Mouse (Mus musculus) myocyte (in vitro differentiated cells): ENCODE data around the gene Rce1. TPM values are rescaled to one million over a fixed set of nuclear protein-coding genes. Genes with fewer than 3 reads are reported as not detected.
"Not testable (repeated sequence)": the region's sequence is repeated elsewhere in the genome, so short reads cannot be mapped to it uniquely, and the experiment has no call there.

Experiments
- H3K27me3 ChIP-seq: one replicate; pipeline ENCODE4 v1.6.1; 2011; ENCODE audit not compliant: control insufficient read depth, insufficient read depth, insufficient read length
- H3K36me3 ChIP-seq: one replicate; pipeline ENCODE4 v1.6.1; 2011; ENCODE audit not compliant: control insufficient read depth, insufficient read depth
- H3K4me2 ChIP-seq: one replicate; pipeline ENCODE4 v1.6.1; 2011; ENCODE audit warnings: low read depth, control low read depth
- H3K4me3 ChIP-seq: one replicate; pipeline ENCODE4 v1.5.1; 2011; ENCODE audit warnings: mild to moderate bottlenecking, control low read depth, moderate library complexity
- H3K79me2 ChIP-seq: one replicate; pipeline ENCODE4 v1.6.1; 2011; ENCODE audit not compliant: control insufficient read depth, insufficient read depth
- H3ac ChIP-seq: one replicate; pipeline ENCODE4 v1.6.1; 2011; ENCODE audit not compliant: control insufficient read depth, insufficient read length
- CEBPB ChIP-seq: IDR thresholded peaks from 2 replicates; pipeline ENCODE4 v1.6.1; 2011; ENCODE audit warnings: mild to moderate bottlenecking, moderate library complexity; ENCODE audit not compliant: poor library complexity, insufficient read depth, severe bottlenecking
- E2F4 ChIP-seq: IDR thresholded peaks from one replicate; pipeline ENCODE4 v1.6.1; 2011; ENCODE audit warnings: mild to moderate bottlenecking, control low read depth, moderate library complexity; ENCODE audit not compliant: insufficient read depth
- MAX ChIP-seq: IDR thresholded peaks from one replicate; pipeline ENCODE4 v1.6.1; 2011; ENCODE audit warnings: low read depth, mild to moderate bottlenecking, control low read depth
- MYOD1 ChIP-seq, 3 experiments: IDR thresholded peaks; one replicate each; pipeline ENCODE4 v1.6.1; 2011; ENCODE audit warnings: control low read depth in 2 of 3, low read depth in 2 of 3, mild to moderate bottlenecking in 2 of 3, moderate library complexity in 1 of 3; ENCODE audit not compliant: insufficient read length in 2 of 3, control insufficient read depth in 1 of 3
- MYOG ChIP-seq, 3 experiments: IDR thresholded peaks; one replicate each; pipeline ENCODE4 v1.6.1; 2011; ENCODE audit warnings: control low read depth in 2 of 3, low read depth in 2 of 3, mild to moderate bottlenecking in 2 of 3; ENCODE audit not compliant: insufficient read length in 2 of 3, control insufficient read depth in 1 of 3, insufficient read depth in 1 of 3
- POLR2A ChIP-seq: IDR thresholded peaks from one replicate; pipeline ENCODE4 v1.6.1; 2011; ENCODE audit warnings: low read depth, mild to moderate bottlenecking, control low read depth, moderate library complexity; ENCODE audit not compliant: insufficient read length
- POLR2AphosphoS2 ChIP-seq: IDR thresholded peaks from one replicate; pipeline ENCODE4 v1.6.1; 2011; ENCODE audit warnings: low read depth, control low read depth; ENCODE audit not compliant: insufficient read length
- REST ChIP-seq: IDR thresholded peaks from one replicate; pipeline ENCODE4 v1.6.1; 2011; ENCODE audit warnings: mild to moderate bottlenecking, control low read depth, moderate library complexity; ENCODE audit not compliant: insufficient read depth, insufficient read length
- SRF ChIP-seq: IDR thresholded peaks from one replicate; pipeline ENCODE4 v1.6.1; 2011; ENCODE audit warnings: low read depth; ENCODE audit not compliant: control insufficient read depth, insufficient read length
- TCF12 ChIP-seq: IDR thresholded peaks from one replicate; pipeline ENCODE4 v1.6.1; 2011; ENCODE audit warnings: mild to moderate bottlenecking, control low read depth; ENCODE audit not compliant: poor library complexity, insufficient read depth, severe bottlenecking
- TCF3 ChIP-seq: IDR thresholded peaks from one replicate; pipeline ENCODE4 v1.6.1; 2011; ENCODE audit warnings: low read depth, control low read depth; ENCODE audit not compliant: insufficient read length
- USF1 ChIP-seq: IDR thresholded peaks from one replicate; pipeline ENCODE4 v1.6.1; 2011; ENCODE audit warnings: low read depth, mild to moderate bottlenecking, control low read depth, moderate library complexity
- polyA plus RNA-seq: library from polyadenylated mRNA; unstranded; fragments of >200 nt; fragmentation: generic; extraction: Trizol; gene quantifications from one replicate; pipeline ENCODE4 v1.2.1, GENCODE M21; 2012; ENCODE audit warnings: missing spikeins

Rce1 gene
- polyA plus RNA-seq, 1 experiment, result 43.8 TPM

- TF ChIP-seq SRF, result no peak
- no peak for TF ChIP-seq USF1
- no peak for TF ChIP-seq TCF3
- no peak for TF ChIP-seq MAX
- no peak for TF ChIP-seq POLR2AphosphoS2
- TF ChIP-seq MYOD1 (IDR thresholded peaks at IDR 0.05; ENCODE audit: control insufficient read depth in 1 of 3, insufficient read length in 2 of 3, low read depth in 2 of 3), result no peak
- TF ChIP-seq POLR2A, result no peak
- TF ChIP-seq REST, result no peak
- TF ChIP-seq TCF12, result no peak
- no peak for TF ChIP-seq E2F4
- no peak for TF ChIP-seq MYOG (IDR thresholded peaks at IDR 0.05; ENCODE audit: control insufficient read depth in 1 of 3, insufficient read depth in 1 of 3, insufficient read length in 2 of 3, low read depth in 2 of 3)
- TF ChIP-seq CEBPB, result no peak
- no peak overlapping the region for H3K4me3 ChIP-seq
- H3K36me3 ChIP-seq, result no peaks in the 10 kb centered on the region
- no peaks in the 10 kb centered on the region for H3K79me2 ChIP-seq
- H3ac ChIP-seq, result no peak overlapping the region
- H3K27me3 ChIP-seq, result no peaks in the 10 kb centered on the region
- H3K4me2 ChIP-seq, result no peak overlapping the region
These were observed 35.4 kb downstream of the Rce1 start for GRCm38 (mm10) chr19:4590025-4590424.

DNA sequence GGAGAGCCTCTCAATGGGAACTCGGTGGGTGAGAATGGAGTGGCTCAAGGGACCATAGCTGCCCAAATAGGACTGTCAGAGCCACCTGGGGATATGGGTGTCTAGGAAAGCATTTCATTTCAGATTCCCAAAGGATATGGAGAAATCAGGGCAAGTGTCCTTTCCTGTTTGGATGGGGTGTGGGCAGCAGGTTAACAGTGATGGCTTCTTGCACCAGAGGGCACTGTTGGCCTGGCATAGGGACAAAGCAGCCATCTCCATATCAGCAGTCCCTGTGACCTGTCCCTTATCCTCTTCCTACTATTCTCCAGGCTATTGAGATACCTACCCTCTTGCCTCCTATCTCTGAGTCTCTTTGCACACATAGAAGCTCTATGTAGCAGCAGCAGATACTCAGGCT, 36.4 kb downstream of the Rce1 start:
- no peak overlapping the region for H3K4me2 ChIP-seq
- no peak overlapping the region for H3K4me3 ChIP-seq
- H3K79me2 ChIP-seq, result no peaks in the 10 kb centered on the region
- no peak for TF ChIP-seq TCF3
- no peak for TF ChIP-seq USF1
- TF ChIP-seq MAX, result no peak
- no peak for TF ChIP-seq MYOG (IDR thresholded peaks at IDR 0.05; ENCODE audit: control insufficient read depth in 1 of 3, insufficient read depth in 1 of 3, insufficient read length in 2 of 3, low read depth in 2 of 3)
- no peak for TF ChIP-seq TCF12
- no peak for TF ChIP-seq REST
- TF ChIP-seq CEBPB, result no peak
- TF ChIP-seq SRF, result no peak
- TF ChIP-seq E2F4, result no peak
- no peak for TF ChIP-seq MYOD1 (IDR thresholded peaks at IDR 0.05; ENCODE audit: control insufficient read depth in 1 of 3, insufficient read length in 2 of 3, low read depth in 2 of 3)
- no peak for TF ChIP-seq POLR2A
- TF ChIP-seq POLR2AphosphoS2, result no peak
- H3K36me3 ChIP-seq, result no peaks in the 10 kb centered on the region
- H3ac ChIP-seq, result no peak overlapping the region
- H3K27me3 ChIP-seq, result no peaks in the 10 kb centered on the region

GRCm38 (mm10) chr19:4588430-4588829, 37.0 kb downstream of the Rce1 start:
- no peaks in the 10 kb centered on the region for H3K79me2 ChIP-seq
- no peak overlapping the region for H3ac ChIP-seq
- H3K4me2 ChIP-seq, result no peak overlapping the region
- no peak for TF ChIP-seq REST
- TF ChIP-seq MYOG (IDR thresholded peaks at IDR 0.05; ENCODE audit: control insufficient read depth in 1 of 3, insufficient read depth in 1 of 3, insufficient read length in 2 of 3, low read depth in 2 of 3), result no peak
- no peak for TF ChIP-seq POLR2A
- no peak for TF ChIP-seq MYOD1 (IDR thresholded peaks at IDR 0.05; ENCODE audit: control insufficient read depth in 1 of 3, insufficient read length in 2 of 3, low read depth in 2 of 3)
- TF ChIP-seq POLR2AphosphoS2, result no peak
- TF ChIP-seq TCF12, result no peak
- TF ChIP-seq MAX, result no peak
- TF ChIP-seq E2F4, result no peak
- TF ChIP-seq USF1, result no peak
- TF ChIP-seq CEBPB, result no peak
- no peak for TF ChIP-seq TCF3
- TF ChIP-seq SRF, result no peak
- no peaks in the 10 kb centered on the region for H3K27me3 ChIP-seq
- no peaks in the 10 kb centered on the region for H3K36me3 ChIP-seq
- H3K4me3 ChIP-seq, result no peak overlapping the region

DNA sequence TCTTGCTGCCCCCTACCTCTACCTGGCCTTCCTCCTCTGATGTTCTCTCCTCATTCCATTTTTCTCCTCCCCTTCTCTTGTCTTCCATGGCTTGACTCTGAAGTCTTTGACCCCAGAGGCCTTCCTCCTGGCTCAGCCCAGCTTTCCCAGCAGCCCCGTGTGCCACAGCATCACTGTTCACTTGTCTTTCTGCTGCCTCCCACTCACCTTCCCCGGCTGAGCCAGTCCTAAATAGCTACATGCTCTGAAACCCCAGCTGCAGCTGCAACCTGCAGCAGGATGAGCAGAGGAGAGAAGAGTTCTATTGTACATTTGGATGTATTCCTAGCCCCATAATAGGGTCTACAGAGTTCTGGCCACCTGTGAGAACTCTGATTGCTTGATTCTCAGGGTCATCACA, 38.0 kb downstream of the Rce1 start:
- Histone ChIP-seq H3ac (no peak overlapping the region), H3K4me3 (no peak overlapping the region), H3K36me3 (no peaks in the 10 kb centered on the region), H3K4me2 (no peak overlapping the region), H3K27me3 (no peaks in the 10 kb centered on the region), H3K79me2 (no peaks in the 10 kb centered on the region)
- TF ChIP-seq MYOD1 (IDR thresholded peaks at IDR 0.05; ENCODE audit: control insufficient read depth in 1 of 3, insufficient read length in 2 of 3, low read depth in 2 of 3), result no peak
- TF ChIP-seq MYOG (IDR thresholded peaks at IDR 0.05; ENCODE audit: control insufficient read depth in 1 of 3, insufficient read depth in 1 of 3, insufficient read length in 2 of 3, low read depth in 2 of 3), result no peak
- TF ChIP-seq E2F4, result no peak
- no peak for TF ChIP-seq USF1
- no peak for TF ChIP-seq TCF3
- no peak for TF ChIP-seq POLR2AphosphoS2
- TF ChIP-seq POLR2A, result no peak
- TF ChIP-seq CEBPB, result no peak

- H3K36me3 ChIP-seq, result not testable (repeated sequence)
- TF ChIP-seq MYOG (IDR thresholded peaks at IDR 0.05; ENCODE audit: control insufficient read depth in 1 of 3, insufficient read depth in 1 of 3, insufficient read length in 2 of 3, low read depth in 2 of 3), result peak in 2 of 3 experiments; percentile 64 to 78
- peak in 2 of 3 experiments; percentile 49 to 73 for TF ChIP-seq MYOD1 (IDR thresholded peaks at IDR 0.05; ENCODE audit: control insufficient read depth in 1 of 3, insufficient read length in 2 of 3, low read depth in 2 of 3)
These were observed 38.7 kb downstream of the Rce1 start for GRCm38 (mm10) chr19:4586783-4587182.

More at GRCm38 (mm10) chr19:4586783-4587182, 38.7 kb downstream of the Rce1 start:
- H3K27me3 ChIP-seq, H3K4me2 ChIP-seq, H3K4me3 ChIP-seq, H3K79me2 ChIP-seq, H3ac ChIP-seq: not testable (repeated sequence)
